Mouse (Mus musculus) heart, postnatal 0 days (tissue): ENCODE results near the gene Rbfox1.

Source experiments
- CTCF ChIP-seq: IDR thresholded peaks from 2 replicates; pipeline ENCODE4 v1.5.1; 2016; ENCODE audit warnings: antibody characterized with exemption, control low read depth, low read depth
- EP300 ChIP-seq: IDR thresholded peaks from 2 replicates; pipeline ENCODE4 v1.6.1; 2016; ENCODE audit warnings: antibody characterized with exemption, low read depth

DNA sequence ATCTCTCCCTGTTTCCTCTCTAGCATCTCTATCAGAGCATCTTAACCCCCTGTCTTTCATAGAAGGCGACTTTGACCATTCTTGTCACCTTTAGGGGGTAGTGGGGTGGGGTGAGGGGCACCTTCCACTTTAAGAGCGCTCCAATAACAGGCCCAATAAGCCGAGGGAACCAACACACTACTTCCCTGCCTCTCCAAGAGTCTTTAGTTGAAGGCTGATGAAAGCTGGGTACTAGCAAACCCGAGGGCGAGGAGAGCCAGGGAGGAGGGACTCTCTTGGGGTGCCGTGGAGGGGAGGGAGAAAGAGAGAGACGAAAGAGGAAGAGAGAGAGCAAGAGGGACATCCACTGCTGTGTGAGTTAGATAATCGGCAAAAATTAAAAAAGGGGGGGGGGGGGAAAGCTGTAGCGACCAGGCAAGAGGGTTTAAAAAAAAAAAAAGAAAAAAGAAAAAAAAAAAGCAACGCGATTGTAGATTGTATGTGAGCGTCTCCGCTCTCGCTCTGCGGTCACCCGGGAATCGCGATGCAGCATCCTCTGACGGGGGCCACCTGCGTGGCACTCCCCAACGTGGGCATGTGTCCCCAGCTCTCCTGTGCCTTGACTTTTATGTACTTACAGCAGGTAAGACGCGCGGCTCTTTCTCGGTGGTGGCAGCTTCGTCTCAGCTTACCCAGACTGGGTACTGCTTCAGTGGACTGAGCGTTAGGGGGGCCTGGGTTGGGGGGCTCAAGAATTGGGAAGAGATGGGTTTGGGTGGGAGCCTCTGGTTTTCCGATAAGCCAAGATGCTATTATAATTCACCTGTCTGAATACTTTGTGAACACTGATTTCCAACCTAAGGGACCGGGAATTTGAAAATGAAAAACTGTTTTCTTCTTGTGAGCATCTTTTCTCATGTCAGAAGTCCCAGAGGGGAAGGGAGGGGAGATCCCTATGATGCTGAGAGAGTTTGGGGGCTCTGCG lies 1154.5 kb downstream of the Rbfox1 start:
- TF ChIP-seq CTCF (no peak), EP300 (no peak)
